Mouse (Mus musculus) heart, adult 2 months (tissue): ENCODE data around the gene Fgd4. TPM values are rescaled to one million over a fixed set of nuclear protein-coding genes. Genes with fewer than 3 reads are reported as not detected.
"Not testable (repeated sequence)": the region's sequence is repeated elsewhere in the genome, so short reads cannot be mapped to it uniquely, and the experiment has no call there.

ENCODE experiments used
- DNase-seq, 2 experiments: peaks; one replicate each; pipeline ENCODE4 v3.0.0; 2021
- H3K27ac ChIP-seq: fragments of 200-600 bp; 2 replicates; pipeline ENCODE4 v1.8.1; 2022
- H3K27me3 ChIP-seq: fragments of 200-500 bp; 2 replicates; pipeline ENCODE4 v1.6.1; 2012; ENCODE audit warnings: mild to moderate bottlenecking, low read length, inconsistent platforms, mixed read lengths; ENCODE audit not compliant: control insufficient read depth, insufficient read depth
- H3K36me3 ChIP-seq: fragments of 200-500 bp; 2 replicates; pipeline ENCODE4 v1.6.1; 2012; ENCODE audit warnings: low read length, inconsistent platforms; ENCODE audit not compliant: control insufficient read depth, insufficient read depth
- H3K4me1 ChIP-seq: fragments of 200-500 bp; 2 replicates; pipeline ENCODE4 v1.6.1; 2011; ENCODE audit warnings: low read length; ENCODE audit not compliant: control insufficient read depth, insufficient read depth
- H3K4me3 ChIP-seq: fragments of 200-600 bp; 2 replicates; pipeline ENCODE4 v1.8.1; 2022
- H3K79me2 ChIP-seq: fragments of 200-500 bp; replicated peaks from 2 replicates; pipeline ENCODE4 v1.6.1; 2012; ENCODE audit warnings: mild to moderate bottlenecking, inconsistent platforms, low read length, moderate library complexity, mixed read lengths; ENCODE audit not compliant: control insufficient read depth, insufficient read depth
- H3K9ac ChIP-seq: fragments of 200-500 bp; 2 replicates; pipeline ENCODE4 v1.6.1; 2012; ENCODE audit warnings: low read depth, mild to moderate bottlenecking, control low read depth, inconsistent platforms, low read length, mixed read lengths
- CTCF ChIP-seq: fragments of 200-600 bp; IDR thresholded peaks from 2 replicates; pipeline ENCODE4 v1.8.1; 2022; ENCODE audit warnings: antibody characterized with exemption, mild to moderate bottlenecking, moderate library complexity
- EP300 ChIP-seq: fragments of 200-500 bp; IDR thresholded peaks from 2 replicates; pipeline ENCODE4 v1.6.1; 2011; ENCODE audit warnings: low read depth, low read length, control low read depth; ENCODE audit not compliant: insufficient read depth
- POLR2A ChIP-seq: fragments of 200-500 bp; IDR thresholded peaks from 2 replicates; pipeline ENCODE4 v1.6.1; 2011; ENCODE audit warnings: mild to moderate bottlenecking, low read depth, low read length, control low read depth; ENCODE audit not compliant: insufficient read depth
- WGBS: fragments of 180-500 bp; shearing (Covaris S2); methylation state at CpG from one replicate; pipeline ENCODE4 v1.1.7; 2018; 5-methylcytosine and 5-hydroxymethylcytosine counted together
- intact Hi-C: fragments of 180-260 bp; cut with DNase I; formaldehyde crosslinking; loops from one replicate; pipeline ENCODE4 v1.15.1; 2025
- polyA plus RNA-seq: library from polyadenylated mRNA; depleted of rRNA; stranded (reverse); fragments of >200 nt; gene quantifications from 2 replicates; pipeline ENCODE4 v1.2.3, GENCODE M21; 2012
- total RNA-seq, 2 experiments: library from RNA; stranded (reverse); gene quantifications; 2 replicates each; pipeline ENCODE4 v1.2.3; 2021

The Fgd4 gene
- total and polyA plus RNA-seq, 3 experiments: 4.9 to 44.8 (median 41.7) TPM

DNA sequence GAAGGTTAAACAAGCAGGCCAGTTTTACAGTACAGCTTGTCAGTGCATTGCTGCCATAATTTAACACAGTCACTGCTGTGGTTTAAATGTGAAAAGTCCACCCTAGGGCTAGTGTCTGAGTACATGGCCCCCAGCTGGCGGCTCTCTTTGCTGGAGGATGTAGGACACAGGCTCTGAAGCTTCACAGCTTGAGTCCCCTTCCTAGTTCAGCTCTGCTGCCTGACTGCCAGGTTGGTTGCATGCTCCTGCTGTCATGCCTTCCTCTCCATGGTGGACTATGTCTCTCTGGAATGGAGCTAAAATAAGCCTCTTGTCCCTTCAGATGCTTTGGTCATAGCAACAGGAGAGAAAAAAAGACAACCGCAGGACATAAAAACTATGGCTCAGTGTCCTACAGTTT lies 46.3 kb downstream of the Fgd4 start:
- no peak overlapping the region for H3K9ac ChIP-seq
- whole genome bisulfite sequencing: 46% methylated on average over 2 of the region's 2 CpGs
- no peaks in the 10 kb centered on the region for H3K27me3 ChIP-seq
- no peaks in the 10 kb centered on the region for H3K36me3 ChIP-seq
- intact Hi-C loops: no loop called here
- TF ChIP-seq CTCF: no peak
- no peak for TF ChIP-seq EP300
- no peak for TF ChIP-seq POLR2A
- no peak overlapping the region for H3K4me3 ChIP-seq
- DNase-seq: no peak
- H3K79me2 ChIP-seq: no peaks in the 10 kb centered on the region
- peaks cover 3% of the 10 kb centered on the region for H3K4me1 ChIP-seq
- H3K27ac ChIP-seq: no peak overlapping the region

DNA sequence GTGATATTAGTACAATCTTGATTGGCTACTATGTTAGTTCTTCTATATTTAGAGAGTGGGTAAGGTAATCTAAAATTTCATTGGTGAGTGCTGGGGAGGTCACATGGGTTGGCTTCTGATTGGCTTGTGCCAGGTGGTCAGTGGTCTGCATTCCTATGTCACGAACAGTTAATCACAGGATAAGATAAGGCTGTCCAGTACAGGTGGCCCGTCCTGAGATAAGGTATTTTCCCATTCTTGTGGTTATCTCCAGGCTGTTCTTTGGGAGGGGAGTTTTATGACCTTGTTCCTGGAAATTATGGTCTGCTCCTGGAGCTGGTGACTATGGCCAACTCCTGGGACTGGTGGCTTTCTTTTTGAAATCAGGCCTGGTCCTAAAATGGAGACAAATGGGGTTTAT lies 48.2 kb downstream of the Fgd4 start:
- WGBS: 50% methylated on average over 2 of the region's 2 CpGs
- TF ChIP-seq POLR2A (no peak), CTCF (no peak), EP300 (no peak)
- DNase-seq: no peak
- Histone ChIP-seq H3K4me3 (no peak overlapping the region), H3K9ac (no peak overlapping the region), H3K79me2 (no peaks in the 10 kb centered on the region), H3K27me3 (no peaks in the 10 kb centered on the region), H3K4me1 (peaks cover 3% of the 10 kb centered on the region), H3K27ac (no peak overlapping the region), H3K36me3 (no peaks in the 10 kb centered on the region)
- intact Hi-C loops: no loop called here

DNA sequence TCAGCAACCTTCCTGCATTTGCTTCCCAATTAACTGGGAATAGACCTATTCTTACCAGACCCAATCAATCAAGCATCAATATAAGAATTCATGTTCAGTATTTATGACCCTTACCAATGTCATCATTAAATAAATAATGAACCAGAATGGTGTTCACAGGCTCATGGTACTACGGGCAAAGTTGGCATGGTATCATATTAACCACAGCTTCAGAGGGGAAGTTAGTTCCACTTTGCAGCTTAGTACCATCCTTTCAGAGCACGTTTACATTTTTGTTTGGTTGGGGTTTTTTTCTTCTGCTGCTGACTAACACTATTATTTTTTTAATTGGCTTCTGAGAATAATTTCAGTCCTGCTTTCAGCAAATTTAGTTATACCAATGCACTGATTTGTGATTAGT lies 51.2 kb downstream of the Fgd4 start:
- H3K27ac ChIP-seq: no peak overlapping the region
- H3K36me3 ChIP-seq: no peaks in the 10 kb centered on the region
- peaks cover 1% of the 10 kb centered on the region for H3K4me1 ChIP-seq
- WGBS: 75% methylated on average over 2 of the region's 2 CpGs
- no peak for DNase-seq
- no peak overlapping the region for H3K9ac ChIP-seq
- no peak for TF ChIP-seq POLR2A
- H3K27me3 ChIP-seq: no peaks in the 10 kb centered on the region
- H3K4me3 ChIP-seq: no peak overlapping the region
- intact Hi-C loops: no loop called here
- no peaks in the 10 kb centered on the region for H3K79me2 ChIP-seq

DNA sequence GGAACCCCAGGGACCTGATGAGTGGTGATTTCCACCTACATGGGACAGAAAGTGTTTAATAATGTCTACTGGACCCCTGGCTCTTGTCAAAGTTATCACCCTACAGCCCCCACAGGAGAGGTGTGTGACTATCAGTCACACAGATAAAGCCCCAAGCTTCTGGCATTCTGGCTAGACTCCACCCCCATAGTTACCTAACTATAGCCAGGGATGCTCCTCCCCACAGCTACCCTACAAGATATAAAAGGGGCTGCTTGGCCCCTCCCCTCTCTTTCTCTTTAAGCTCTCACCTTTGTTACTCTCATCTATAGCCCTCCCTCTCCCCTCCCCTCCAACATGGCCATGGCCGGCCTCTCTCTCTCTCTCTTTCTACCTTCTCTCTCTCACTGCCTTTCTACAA lies 53.7 kb downstream of the Fgd4 start:
- H3K4me3 ChIP-seq: no peak overlapping the region
- no peak overlapping the region for H3K9ac ChIP-seq
- H3K79me2 ChIP-seq: no peaks in the 10 kb centered on the region
- 88% methylated on average over 1 of the region's 1 CpGs for WGBS
- peaks cover 6% of the 10 kb centered on the region for H3K4me1 ChIP-seq
- intact Hi-C loops: no loop called here
- peaks cover 2% of the 10 kb centered on the region; the same call in 1 of the 2 replicates for H3K36me3 ChIP-seq
- DNase-seq: no peak
- TF ChIP-seq CTCF (no peak), POLR2A (no peak), EP300 (no peak)
- no peaks in the 10 kb centered on the region for H3K27me3 ChIP-seq
- no peak overlapping the region for H3K27ac ChIP-seq

DNA sequence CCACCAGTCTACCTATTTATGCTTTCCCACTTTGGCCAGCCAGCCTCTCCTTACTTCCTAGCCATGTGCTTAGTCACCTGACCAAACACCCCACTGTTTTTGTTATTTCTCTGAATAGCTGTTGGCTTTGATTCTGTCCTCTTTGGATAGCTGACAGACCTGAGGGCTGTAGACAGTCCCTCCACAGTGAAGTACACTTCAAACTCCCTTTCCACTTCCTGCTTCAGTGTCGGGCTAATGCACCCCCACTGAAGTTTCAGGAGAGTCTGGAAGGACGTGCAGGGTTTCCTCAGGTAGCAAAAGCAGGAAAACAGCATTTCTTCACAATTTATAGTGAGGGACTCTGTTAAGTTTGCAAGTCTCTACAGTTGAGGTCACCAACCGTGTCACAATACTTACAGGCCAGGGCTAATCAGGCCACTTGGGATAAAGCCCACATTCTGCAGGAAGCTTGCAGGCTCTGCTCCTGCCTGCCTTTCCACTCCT lies 57.4 kb downstream of the Fgd4 start:
- H3K4me3 ChIP-seq: no peak overlapping the region
- H3K4me1 ChIP-seq: peaks cover 6% of the 10 kb centered on the region
- intact Hi-C loops: no loop called here
- peaks cover 2% of the 10 kb centered on the region; the same call in 1 of the 2 replicates for H3K36me3 ChIP-seq
- TF ChIP-seq EP300: no peak
- TF ChIP-seq CTCF: no peak
- no peak overlapping the region for H3K9ac ChIP-seq
- 4% methylated on average over 3 of the region's 3 CpGs for WGBS
- no peaks in the 10 kb centered on the region for H3K27me3 ChIP-seq
- H3K27ac ChIP-seq: peak overlapping the region; percentile 68
- DNase-seq: peak; percentile 37 to 49
- no peaks in the 10 kb centered on the region for H3K79me2 ChIP-seq

DNA sequence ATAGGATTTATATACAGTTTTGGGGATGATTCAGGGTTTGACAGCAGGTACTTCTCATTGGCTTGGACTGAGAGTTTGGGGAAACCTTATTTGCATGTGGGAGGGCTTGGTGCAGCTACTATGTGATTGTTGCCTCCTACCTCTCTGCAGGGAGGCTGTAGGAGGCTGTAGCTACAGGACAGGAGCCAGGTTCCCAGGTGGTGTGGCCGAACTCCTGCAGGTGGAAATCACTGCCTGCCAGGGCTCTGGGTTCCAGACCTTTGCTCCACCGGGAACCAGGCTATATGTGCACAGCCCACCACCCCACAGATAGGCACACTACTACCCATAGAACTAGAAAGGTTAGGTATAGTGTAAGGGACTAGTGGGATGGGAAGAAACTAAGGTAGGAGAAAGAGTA lies 61.0 kb downstream of the Fgd4 start:
- H3K36me3 ChIP-seq, H3K9ac ChIP-seq, DNase-seq, H3K4me3 ChIP-seq, H3K79me2 ChIP-seq, intact Hi-C loops, H3K4me1 ChIP-seq, H3K27me3 ChIP-seq, H3K27ac ChIP-seq: not testable (repeated sequence)
- whole genome bisulfite sequencing: 63% methylated on average over 2 of the region's 2 CpGs

DNA sequence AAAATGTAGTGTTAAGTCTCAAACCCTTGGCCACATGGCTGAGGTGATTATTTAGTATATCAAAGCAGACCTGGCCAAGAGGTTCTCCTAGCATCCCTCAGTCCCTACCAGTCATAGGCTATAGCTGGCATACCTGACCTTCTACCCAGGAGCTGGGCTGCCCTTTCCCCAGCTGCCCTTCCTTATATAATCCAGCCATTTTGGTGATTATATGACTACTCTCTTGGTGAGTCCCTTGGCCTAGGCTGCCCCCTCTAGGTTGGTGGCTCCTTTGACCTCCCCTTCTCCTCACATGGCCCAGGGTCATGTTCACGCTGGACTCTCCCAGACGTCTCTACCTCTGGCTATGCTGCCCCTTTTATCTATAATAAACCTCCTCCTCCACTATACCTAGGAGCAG lies 65.1 kb downstream of the Fgd4 start:
- no peaks in the 10 kb centered on the region for H3K79me2 ChIP-seq
- DNase-seq: no peak
- no peaks in the 10 kb centered on the region for H3K36me3 ChIP-seq
- 58% methylated on average over 2 of the region's 2 CpGs for WGBS
- H3K9ac ChIP-seq: no peak overlapping the region
- no peaks in the 10 kb centered on the region for H3K4me1 ChIP-seq
- no peak overlapping the region for H3K27ac ChIP-seq
- H3K4me3 ChIP-seq: no peak overlapping the region
- H3K27me3 ChIP-seq: no peaks in the 10 kb centered on the region
- TF ChIP-seq EP300 (no peak), CTCF (peak; percentile 13; the same call in 1 of the 2 replicates), POLR2A (no peak)
- intact Hi-C loops: no loop called here
